Mouse (Mus musculus) liver, adult 10 weeks (tissue): ENCODE results near the gene Gm12169. TPM values are rescaled to one million over a fixed set of nuclear protein-coding genes. Genes with fewer than 3 reads are reported as not detected.

Source experiments
- polyA plus RNA-seq: library from polyadenylated mRNA; stranded (reverse); fragments of 350-450 nt; fragmentation: Illumina TruSeq; extraction: RNeasy Lipid Tissue Mini Kit (QIAGEN cat#74804); gene quantifications from one replicate; pipeline ENCODE4 v1.2.3, GENCODE M21; 2014; ENCODE audit warnings: low read depth, low replicate concordance

The Gm12169 gene
- polyA plus RNA-seq = not detected

DNA sequence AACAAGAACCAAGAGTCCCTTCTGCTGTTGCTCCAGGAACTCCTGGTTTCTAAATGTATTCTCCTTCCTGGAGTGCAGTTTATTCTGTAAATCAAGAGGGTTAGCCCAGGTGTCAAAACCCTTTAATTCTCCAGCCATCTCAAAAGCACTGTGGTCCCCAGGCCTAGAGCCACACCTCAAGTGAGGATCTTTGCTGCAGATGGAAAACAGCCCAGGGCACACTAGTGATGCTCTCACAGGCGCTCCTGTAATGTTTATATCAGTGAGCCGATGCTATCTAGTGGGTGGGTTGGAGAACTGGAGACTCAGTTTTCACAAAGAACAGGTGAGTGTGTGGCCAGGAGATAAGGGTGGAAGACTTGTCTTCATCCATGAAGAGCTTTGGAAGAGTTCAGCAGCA lies at the start of gene Gm12169:
Gm12169 (plus strand) TSS at position 301 of the 400 bp plus-strand sequence.

DNA sequence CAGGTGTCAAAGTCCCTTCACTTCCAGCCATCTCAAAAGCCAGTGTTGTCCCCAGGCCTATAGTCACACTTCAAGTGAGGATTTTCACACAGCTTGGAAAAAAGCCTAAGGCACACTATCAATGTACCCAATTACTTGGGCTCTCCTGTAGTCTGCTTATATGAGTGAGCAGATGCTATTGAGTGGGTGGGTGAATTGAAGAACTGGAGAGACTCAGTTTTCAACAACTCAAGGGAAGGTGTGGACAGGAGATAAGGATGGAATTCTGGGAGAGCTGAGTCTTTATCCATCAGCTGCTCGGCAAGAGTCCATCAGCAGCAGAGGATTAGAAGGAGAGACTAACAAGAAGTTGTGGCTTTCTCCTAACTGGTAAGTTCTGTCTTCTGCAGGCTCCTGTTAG lies 47.3 kb downstream of the Gm12169 start, which contains the start of gene BC053393:
BC053393 (plus strand) TSS at position 210 of the 400 bp plus-strand sequence.

Other genes with a start within 250 kb of the Gm12169 start
- 0.69 TPM for gene Cyfip2, start 211.4 kb upstream of the Gm12169 start, polyA plus RNA-seq
- 0.24 TPM for gene Itk, start 134.7 kb upstream of the Gm12169 start, polyA plus RNA-seq
- not detected for gene Fam71b, start 127.7 kb upstream of the Gm12169 start, polyA plus RNA-seq
- gene Med7, start 87.3 kb upstream of the Gm12169 start, polyA plus RNA-seq = 53.5 TPM
- gene Havcr2, start 69.3 kb upstream of the Gm12169 start, polyA plus RNA-seq = not detected
- not detected for gene BC053393, start 47.3 kb downstream of the Gm12169 start, polyA plus RNA-seq
- gene Dppa1, start 105.0 kb downstream of the Gm12169 start, polyA plus RNA-seq = not detected
- gene Timd2, start 182.8 kb downstream of the Gm12169 start, polyA plus RNA-seq = 165 TPM
- not detected for gene Havcr1, start 210.9 kb downstream of the Gm12169 start, polyA plus RNA-seq